Mouse (Mus musculus) ovary, adult 10 weeks (tissue): Measurements from ENCODE around the gene Tm2d1. TPM values are rescaled to one million over a fixed set of nuclear protein-coding genes. Genes with fewer than 3 reads are reported as not detected.

Experiments used
- polyA plus RNA-seq: library from polyadenylated mRNA; stranded (reverse); fragments of 350-450 nt; fragmentation: Illumina TruSeq; extraction: RNeasy Lipid Tissue Mini Kit (QIAGEN cat#74804); gene quantifications from one replicate; pipeline ENCODE4 v1.2.3, GENCODE M21; 2014

The Tm2d1 gene
- 194 TPM for polyA plus RNA-seq

GRCm38 (mm10) chr4:98382716-98383424, at the start of gene Tm2d1:
Gene Tm2d1 (minus strand): TSS chr4:98383306.

GRCm38 (mm10) chr4:98395690-98396437, 12.8 kb upstream of the Tm2d1 start, which contains the start of gene Patj:
Gene Patj (plus strand): TSS chr4:98395785.

Other genes with a start within 250 kb of the Tm2d1 start
- gene Patj, start 12.5 kb upstream of the Tm2d1 start, polyA plus RNA-seq: 18.2 TPM